ENCODE assay signal across 25 mouse cellular contexts in the genomic region with DNA sequence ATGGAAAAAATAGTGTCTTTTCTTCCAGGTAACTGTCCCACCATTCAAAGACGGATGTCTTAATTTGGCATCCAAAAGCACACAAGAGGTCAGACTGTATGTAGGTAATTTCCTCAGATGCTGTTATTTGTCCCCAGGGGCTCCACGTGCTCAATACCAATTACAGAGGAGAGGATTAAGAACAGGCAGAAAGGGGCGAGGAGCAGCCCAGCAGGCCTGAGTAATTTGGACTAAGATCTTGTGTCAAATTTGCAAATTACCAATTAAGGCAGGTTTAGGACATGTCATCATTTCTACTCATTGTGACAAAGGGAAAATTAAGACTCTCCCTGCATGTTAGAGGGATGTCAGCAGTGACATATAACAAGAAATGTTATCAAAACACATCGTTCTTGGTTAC.
"Had no signal": no experiment of that assay in that cellular context is flagged by ENCODE, and none has a peak within 500 bp of the region (broad histone marks: within the 10 kb centered on the region; RNA-seq: fewer than 3 reads in every experiment).

No protein-coding gene starts in this region.

- H3K27me3 ChIP-seq: heart, embryonic 12.5 days; hindbrain, embryonic 12.5 days; intestine, embryonic 15.5 days had no signal

- ATAC-seq: hindbrain, embryonic 16.5 days; inflammation-experienced regulatory T-cells, adult 6 months; intestine, embryonic 15.5 days; intestine, postnatal 0 days had no signal

- H3K4me3 ChIP-seq: gastrocnemius, adult 2 months; heart, adult 2 months; heart, embryonic 12.5 days; hindbrain, embryonic 10.5 days; hindbrain, embryonic 12.5 days; intestine, embryonic 15.5 days; layer of hippocampus, adult 2 months; left cerebral cortex, adult 2 months; limb, embryonic 10.5 days; limb, embryonic 12.5 days had no signal

- H3K4me2 ChIP-seq: heart, embryonic 12.5 days; hindbrain, embryonic 12.5 days; hindbrain, embryonic 14.5 days; intestine, embryonic 15.5 days; limb, embryonic 12.5 days; liver, embryonic 11.5 days had no signal

- H3K36me3 ChIP-seq: heart, embryonic 12.5 days; hindbrain, embryonic 10.5 days; hindbrain, embryonic 12.5 days; intestine, embryonic 15.5 days; limb, embryonic 10.5 days; limb, embryonic 12.5 days had no signal

- H3K9ac ChIP-seq: heart, embryonic 12.5 days; hindbrain, embryonic 12.5 days; hindbrain, embryonic 14.5 days; intestine, embryonic 15.5 days; limb, embryonic 12.5 days had no signal

- H3K9me3 ChIP-seq: heart, embryonic 12.5 days; hindbrain, embryonic 10.5 days; hindbrain, embryonic 12.5 days; intestine, embryonic 15.5 days; limb, embryonic 10.5 days; limb, embryonic 12.5 days had no signal

- H3K27ac ChIP-seq: gastrocnemius, adult 2 months; heart, adult 2 months; hindbrain, embryonic 10.5 days; hindbrain, embryonic 14.5 days; intestine, embryonic 15.5 days; layer of hippocampus, adult 2 months; left cerebral cortex, adult 2 months; limb, embryonic 10.5 days; limb, embryonic 12.5 days had no signal

- DNase-seq: gastrocnemius, adult 2 months; gastrocnemius, postnatal 10 days; gastrocnemius, postnatal 25 days; heart, adult 2 months; heart, postnatal 10 days; heart, postnatal 4 days; kidney, adult 18-20 months; kidney, adult 8-10 months; kidney, postnatal 10 days; kidney, postnatal 25 days; kidney, postnatal 4 days; liver had no signal

- H3K4me1 ChIP-seq: heart, embryonic 12.5 days; intestine, embryonic 15.5 days had no signal
